Mouse (Mus musculus): ENCODE measurements around the gene Slco3a1.

DNA sequence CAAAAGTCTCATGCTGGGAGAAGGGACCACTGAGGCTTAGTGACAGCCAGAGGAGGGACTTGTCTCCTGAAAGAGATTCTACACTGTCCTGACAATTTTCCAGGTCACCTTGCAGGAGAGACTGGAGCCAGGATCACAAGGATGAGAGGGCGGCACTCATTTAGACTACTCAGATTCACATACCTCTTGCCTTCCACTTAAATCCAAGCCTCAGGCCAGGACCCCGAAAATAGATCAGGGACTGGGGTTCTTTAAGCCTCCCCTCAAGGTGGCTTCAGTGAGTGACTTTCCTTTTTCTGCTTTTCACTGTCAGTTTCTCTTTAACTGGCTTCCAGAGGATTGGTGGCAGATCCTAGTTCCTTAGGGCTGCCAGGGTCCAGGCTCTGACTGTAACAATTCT is 133.0 kb downstream of the Slco3a1 start:
- TF ChIP-seq CTCF (IDR thresholded peaks at IDR 0.05; ENCODE audit: control insufficient read depth, insufficient read depth, low read length) (no peak), POLR2A (IDR thresholded peaks at IDR 0.05; ENCODE audit: borderline replicate concordance, control insufficient read depth, low read depth, low read length) (no peak)

Measured in bone marrow, adult 2 months (tissue).